Mouse (Mus musculus) brain, embryonic 14.5 days (tissue): ENCODE results near the gene Ebf1. TPM values are rescaled to one million over a fixed set of nuclear protein-coding genes. Genes with fewer than 3 reads are reported as not detected.

ENCODE experiments used
- DNase-seq: peaks from one replicate; pipeline ENCODE4 v3.0.0-alpha.2; 2011; ENCODE audit warnings: low read depth
- CTCF ChIP-seq: fragments of 200-500 bp; IDR thresholded peaks from 2 replicates; pipeline ENCODE4 v1.5.1; 2012; ENCODE audit warnings: inconsistent platforms, mild to moderate bottlenecking, moderate library complexity, borderline replicate concordance; ENCODE audit not compliant: insufficient read depth, insufficient read length; ENCODE audit errors: extremely low read depth
- POLR2A ChIP-seq: fragments of 200-500 bp; IDR thresholded peaks from 2 replicates; pipeline ENCODE4 v1.6.1; 2012; ENCODE audit warnings: mild to moderate bottlenecking, inconsistent platforms, borderline replicate concordance; ENCODE audit not compliant: poor library complexity, insufficient read depth, insufficient read length, severe bottlenecking; ENCODE audit errors: extremely low read depth
- polyA plus RNA-seq: library from polyadenylated mRNA; depleted of rRNA; stranded (reverse); fragments of >200 nt; gene quantifications from 2 replicates; pipeline ENCODE4 v1.2.3, GENCODE M21; 2012

Ebf1 gene
- polyA plus RNA-seq, 1 experiment: 53.1 TPM

GRCm38 (mm10) chr11:44681995-44682394, 64.9 kb downstream of the Ebf1 start:
- TF ChIP-seq CTCF (no peak), POLR2A (no peak)
- peak; percentile 60 for DNase-seq

- TF ChIP-seq POLR2A (no peak), CTCF (no peak)
Measured at GRCm38 (mm10) chr11:44682703-44683539, 65.8 kb downstream of the Ebf1 start.

GRCm38 (mm10) chr11:44684486-44685076, 67.5 kb downstream of the Ebf1 start:
- TF ChIP-seq POLR2A: no peak
- no peak for TF ChIP-seq CTCF
- DNase-seq: no peak

More at GRCm38 (mm10) chr11:44682703-44683539, 65.8 kb downstream of the Ebf1 start:
- no peak for DNase-seq

GRCm38 (mm10) chr11:44685129-44685528, 68.0 kb downstream of the Ebf1 start:
- no peak for DNase-seq
- TF ChIP-seq CTCF: no peak
- no peak for TF ChIP-seq POLR2A

- DNase-seq: no peak
- TF ChIP-seq POLR2A (no peak), CTCF (no peak)
Measured at GRCm38 (mm10) chr11:44685911-44686361, 68.8 kb downstream of the Ebf1 start.

GRCm38 (mm10) chr11:44686378-44686777, 69.3 kb downstream of the Ebf1 start:
- no peak for DNase-seq
- TF ChIP-seq POLR2A: no peak
- TF ChIP-seq CTCF: no peak

- TF ChIP-seq CTCF (no peak), POLR2A (no peak)
- DNase-seq: no peak
Measured at GRCm38 (mm10) chr11:44688542-44688941, 71.4 kb downstream of the Ebf1 start.

- no peak for DNase-seq
- no peak for TF ChIP-seq CTCF
- TF ChIP-seq POLR2A: no peak
Measured at GRCm38 (mm10) chr11:44689571-44690264, 72.6 kb downstream of the Ebf1 start.

- TF ChIP-seq POLR2A (no peak), CTCF (no peak)
- no peak for DNase-seq
Measured at GRCm38 (mm10) chr11:44690265-44690572, 73.1 kb downstream of the Ebf1 start.

- DNase-seq: no peak
- TF ChIP-seq POLR2A (no peak), CTCF (no peak)
Measured at GRCm38 (mm10) chr11:44695416-44695815, 78.3 kb downstream of the Ebf1 start.

GRCm38 (mm10) chr11:44696539-44697201, 79.6 kb downstream of the Ebf1 start:
- no peak for TF ChIP-seq POLR2A
- no peak for TF ChIP-seq CTCF

More at GRCm38 (mm10) chr11:44696539-44697201, 79.6 kb downstream of the Ebf1 start:
- peak; percentile 85 for DNase-seq
